Mouse (Mus musculus): Measurements from ENCODE around the gene Pip5kl1. TPM values are rescaled to one million over a fixed set of nuclear protein-coding genes. Genes with fewer than 3 reads are reported as not detected.
A peak's percentile ranks its signal among the peaks of the same experiment; 100 is the strongest.

The Pip5kl1 gene
- 1.9 and 2.8 TPM in 2 replicates for polyA plus RNA-seq (2016; fragmentation: Nextera tagmentation; extraction: Ambion mirVana)

- H3K27ac ChIP-seq (replicated peaks) = peak within 1 kb of the TSS; percentile 50; the same call in 1 of the 2 replicates
- 76% methylated on average over 6 of the region's 6 CpGs for WGBS
These were observed at the start of gene Pip5kl1 for GRCm38 (mm10) chr2:32574497-32574896. Gene Pip5kl1 (plus strand): TSS chr2:32574797.

GRCm38 (mm10) chr2:32525816-32526215 is 48.8 kb upstream of the Pip5kl1 start:
- Histone ChIP-seq H3K27ac (replicated peaks) (no peak overlapping the region), H3K9me3 (replicated peaks) (no peaks in the 10 kb centered on the region), H3K27me3 (ENCODE audit: low read depth, poor library complexity, severe bottlenecking) (no peaks in the 10 kb centered on the region), H3K36me3 (no peaks in the 10 kb centered on the region), H3K4me3 (no peak overlapping the region), H3K4me1 (peaks cover 12% of the 10 kb centered on the region)
- DNase-seq (ENCODE audit: low spot score) = no peak
- WGBS = 87% methylated on average over 12 of the region's 12 CpGs

More at GRCm38 (mm10) chr2:32574497-32574896, at the start of gene Pip5kl1:
- peaks cover 35% of the 10 kb centered on the region for H3K4me1 ChIP-seq
- H3K9me3 ChIP-seq (replicated peaks) = no peaks in the 10 kb centered on the region
- peaks cover 37% of the 10 kb centered on the region for H3K27me3 ChIP-seq (ENCODE audit: low read depth, poor library complexity, severe bottlenecking)
- DNase-seq (ENCODE audit: low spot score) = no peak
- peaks cover 12% of the 10 kb centered on the region for H3K36me3 ChIP-seq
- peak within 1 kb of the TSS; percentile 68 for H3K4me3 ChIP-seq

GRCm38 (mm10) chr2:32527468-32527966 is 47.1 kb upstream of the Pip5kl1 start:
- Histone ChIP-seq H3K4me1 (peaks cover 9% of the 10 kb centered on the region), H3K4me3 (no peak overlapping the region), H3K9me3 (replicated peaks) (no peaks in the 10 kb centered on the region), H3K27ac (replicated peaks) (0 out of 2 replicates have a peak overlapping the region, but pooled peaks have one; percentile 49), H3K36me3 (no peaks in the 10 kb centered on the region), H3K27me3 (ENCODE audit: low read depth, poor library complexity, severe bottlenecking) (no peaks in the 10 kb centered on the region)
- 62% methylated on average over 14 of the region's 14 CpGs for WGBS
- DNase-seq (ENCODE audit: low spot score) = no peak

GRCm38 (mm10) chr2:32528326-32528725 is 46.3 kb upstream of the Pip5kl1 start:
- H3K36me3 ChIP-seq = no peaks in the 10 kb centered on the region

GRCm38 (mm10) chr2:32530479-32530878 is 44.1 kb upstream of the Pip5kl1 start:
- H3K27ac ChIP-seq (replicated peaks) = no peak overlapping the region
- H3K4me3 ChIP-seq = no peak overlapping the region
- H3K27me3 ChIP-seq (ENCODE audit: low read depth, poor library complexity, severe bottlenecking) = no peaks in the 10 kb centered on the region
- H3K9me3 ChIP-seq (replicated peaks) = no peaks in the 10 kb centered on the region
- no peaks in the 10 kb centered on the region for H3K36me3 ChIP-seq
- DNase-seq (ENCODE audit: low spot score) = no peak
- H3K4me1 ChIP-seq = peaks cover 29% of the 10 kb centered on the region
- 84% methylated on average over 2 of the region's 2 CpGs for WGBS

More at GRCm38 (mm10) chr2:32528326-32528725, 46.3 kb upstream of the Pip5kl1 start:
- peaks cover 13% of the 10 kb centered on the region for H3K4me1 ChIP-seq
- 87% methylated on average over 1 of the region's 1 CpGs for WGBS
- no peak overlapping the region for H3K4me3 ChIP-seq
- no peak for DNase-seq (ENCODE audit: low spot score)
- no peaks in the 10 kb centered on the region for H3K9me3 ChIP-seq (replicated peaks)
- no peak overlapping the region for H3K27ac ChIP-seq (replicated peaks)
- H3K27me3 ChIP-seq (ENCODE audit: low read depth, poor library complexity, severe bottlenecking) = no peaks in the 10 kb centered on the region

GRCm38 (mm10) chr2:32533163-32533562 is 41.4 kb upstream of the Pip5kl1 start:
- H3K27ac ChIP-seq (replicated peaks) = peak overlapping the region; percentile 94; the same call in 1 of the 2 replicates
- no peak for DNase-seq (ENCODE audit: low spot score)

GRCm38 (mm10) chr2:32534061-32534732 is 40.4 kb upstream of the Pip5kl1 start:
- Histone ChIP-seq H3K4me3 (peak overlapping the region; percentile 91), H3K27ac (replicated peaks) (peak overlapping the region; percentile 94), H3K27me3 (ENCODE audit: low read depth, poor library complexity, severe bottlenecking) (no peaks in the 10 kb centered on the region), H3K9me3 (replicated peaks) (no peaks in the 10 kb centered on the region), H3K4me1 (peaks cover 58% of the 10 kb centered on the region), H3K36me3 (no peaks in the 10 kb centered on the region)
- WGBS = 11% methylated on average over 13 of the region's 13 CpGs
- DNase-seq (ENCODE audit: low spot score) = peak; percentile 73

More at GRCm38 (mm10) chr2:32533163-32533562, 41.4 kb upstream of the Pip5kl1 start:
- Histone ChIP-seq H3K27me3 (ENCODE audit: low read depth, poor library complexity, severe bottlenecking) (no peaks in the 10 kb centered on the region), H3K9me3 (replicated peaks) (no peaks in the 10 kb centered on the region), H3K4me3 (no peak overlapping the region), H3K4me1 (peaks cover 47% of the 10 kb centered on the region), H3K36me3 (no peaks in the 10 kb centered on the region)
- 95% methylated on average over 2 of the region's 2 CpGs for WGBS

- under 1% methylated on average over 67 of the region's 67 CpGs for WGBS
- Histone ChIP-seq H3K9me3 (replicated peaks) (no peaks in the 10 kb centered on the region), H3K27ac (replicated peaks) (peak within 1 kb of the TSS; percentile 94), H3K36me3 (no peaks in the 10 kb centered on the region), H3K4me3 (peak within 1 kb of the TSS; percentile 91), H3K4me1 (peaks cover 65% of the 10 kb centered on the region), H3K27me3 (ENCODE audit: low read depth, poor library complexity, severe bottlenecking) (no peaks in the 10 kb centered on the region)
- DNase-seq (ENCODE audit: low spot score) = peak; percentile 100
These were observed 39.7 kb upstream of the Pip5kl1 start, which contains the start of gene Fam102a for GRCm38 (mm10) chr2:32534733-32535471. Gene Fam102a (plus strand): TSS chr2:32535332.

GRCm38 (mm10) chr2:32535501-32535991 is 39.1 kb upstream of the Pip5kl1 start:
- peaks cover 71% of the 10 kb centered on the region for H3K4me1 ChIP-seq
- H3K36me3 ChIP-seq = no peaks in the 10 kb centered on the region
- under 1% methylated on average over 56 of the region's 56 CpGs for WGBS
- no peaks in the 10 kb centered on the region for H3K27me3 ChIP-seq (ENCODE audit: low read depth, poor library complexity, severe bottlenecking)
- DNase-seq (ENCODE audit: low spot score) = no peak
- H3K9me3 ChIP-seq (replicated peaks) = no peaks in the 10 kb centered on the region
- H3K27ac ChIP-seq (replicated peaks) = peak overlapping the region; percentile 94
- H3K4me3 ChIP-seq = peak overlapping the region; percentile 91

- under 1% methylated on average over 14 of the region's 14 CpGs for WGBS
- DNase-seq (ENCODE audit: low spot score) = peak; percentile 26
- H3K9me3 ChIP-seq (replicated peaks) = no peaks in the 10 kb centered on the region
- peaks cover 77% of the 10 kb centered on the region for H3K4me1 ChIP-seq
- no peaks in the 10 kb centered on the region for H3K36me3 ChIP-seq
- H3K4me3 ChIP-seq = peak overlapping the region; percentile 91
- H3K27ac ChIP-seq (replicated peaks) = peak overlapping the region; percentile 94
- no peaks in the 10 kb centered on the region for H3K27me3 ChIP-seq (ENCODE audit: low read depth, poor library complexity, severe bottlenecking)
These were observed 38.4 kb upstream of the Pip5kl1 start for GRCm38 (mm10) chr2:32536086-32536633.

- WGBS = 7% methylated on average over 11 of the region's 11 CpGs
- peak overlapping the region; percentile 91 for H3K4me3 ChIP-seq
- no peaks in the 10 kb centered on the region for H3K36me3 ChIP-seq
- H3K27me3 ChIP-seq (ENCODE audit: low read depth, poor library complexity, severe bottlenecking) = no peaks in the 10 kb centered on the region
- DNase-seq (ENCODE audit: low spot score) = peak; percentile 63
- H3K4me1 ChIP-seq = peaks cover 78% of the 10 kb centered on the region
- peak overlapping the region; percentile 94 for H3K27ac ChIP-seq (replicated peaks)
- H3K9me3 ChIP-seq (replicated peaks) = no peaks in the 10 kb centered on the region
These were observed 37.8 kb upstream of the Pip5kl1 start for GRCm38 (mm10) chr2:32536634-32537359.

All from midbrain, embryonic 10.5 days (tissue).